Mouse (Mus musculus): ENCODE results near the gene Rp9. TPM values are rescaled to one million over a fixed set of nuclear protein-coding genes. Genes with fewer than 3 reads are reported as not detected.

Gene Rp9
- polyA plus RNA-seq (2015; fragmentation: Nextera tagmentation; extraction: Ambion mirVana), result 126 and 150 TPM in 2 replicates

GRCm38 (mm10) chr9:22469643-22470042 lies at the start of gene Rp9:
TSS of gene Rp9 (minus strand) at chr9:22469743.
- no peak for DNase-seq (ENCODE audit: low spot score)

GRCm38 (mm10) chr9:22518394-22519041 lies 49.0 kb upstream of the Rp9 start:
- peak; percentile 53 for DNase-seq (ENCODE audit: low spot score)

- no peak for DNase-seq (ENCODE audit: low spot score)
Observed at GRCm38 (mm10) chr9:22515076-22515475, 45.5 kb upstream of the Rp9 start.

GRCm38 (mm10) chr9:22505574-22505973 lies 36.0 kb upstream of the Rp9 start:
- no peak for DNase-seq (ENCODE audit: low spot score)

- no peak for DNase-seq (ENCODE audit: low spot score)
Observed at GRCm38 (mm10) chr9:22503581-22503980, 34.0 kb upstream of the Rp9 start.

- no peak for DNase-seq (ENCODE audit: low spot score)
Observed at GRCm38 (mm10) chr9:22502972-22503371, 33.4 kb upstream of the Rp9 start.

GRCm38 (mm10) chr9:22497021-22497767 lies 27.7 kb upstream of the Rp9 start:
- DNase-seq (ENCODE audit: low spot score), result no peak

GRCm38 (mm10) chr9:22495133-22495532 lies 25.6 kb upstream of the Rp9 start:
- DNase-seq (ENCODE audit: low spot score), result no peak

GRCm38 (mm10) chr9:22494203-22494807 lies 24.8 kb upstream of the Rp9 start:
- DNase-seq (ENCODE audit: low spot score), result no peak

GRCm38 (mm10) chr9:22488963-22489362 lies 19.4 kb upstream of the Rp9 start:
- no peak for DNase-seq (ENCODE audit: low spot score)

GRCm38 (mm10) chr9:22486211-22486610 lies 16.7 kb upstream of the Rp9 start:
- no peak for DNase-seq (ENCODE audit: low spot score)

GRCm38 (mm10) chr9:22484562-22485308 lies 15.2 kb upstream of the Rp9 start:
- no peak for DNase-seq (ENCODE audit: low spot score)

GRCm38 (mm10) chr9:22483866-22484561 lies 14.5 kb upstream of the Rp9 start:
- DNase-seq (ENCODE audit: low spot score), result no peak

GRCm38 (mm10) chr9:22478946-22479345 lies 9.4 kb upstream of the Rp9 start:
- DNase-seq (ENCODE audit: low spot score), result no peak

- DNase-seq (ENCODE audit: low spot score), result peak; percentile 34
Observed at GRCm38 (mm10) chr9:22476265-22476664, 6.7 kb upstream of the Rp9 start.

GRCm38 (mm10) chr9:22475424-22475868 lies 5.9 kb upstream of the Rp9 start, which contains the start of gene Bbs9:
TSS of gene Bbs9 (plus strand) at chr9:22475715.
- peak; percentile 98 for DNase-seq (ENCODE audit: low spot score)

GRCm38 (mm10) chr9:22468899-22469259 lies 664 bp downstream of the Rp9 start:
- no peak for DNase-seq (ENCODE audit: low spot score)

GRCm38 (mm10) chr9:22468170-22468898 lies 1.2 kb downstream of the Rp9 start:
- peak; percentile 88 for DNase-seq (ENCODE audit: low spot score)

GRCm38 (mm10) chr9:22467371-22468169 lies 2.0 kb downstream of the Rp9 start:
- peak; percentile 66 for DNase-seq (ENCODE audit: low spot score)

Measured in thymus, postnatal 0 days (tissue).